ENCODE assay signal across 21 mouse cellular contexts in the genomic region with DNA sequence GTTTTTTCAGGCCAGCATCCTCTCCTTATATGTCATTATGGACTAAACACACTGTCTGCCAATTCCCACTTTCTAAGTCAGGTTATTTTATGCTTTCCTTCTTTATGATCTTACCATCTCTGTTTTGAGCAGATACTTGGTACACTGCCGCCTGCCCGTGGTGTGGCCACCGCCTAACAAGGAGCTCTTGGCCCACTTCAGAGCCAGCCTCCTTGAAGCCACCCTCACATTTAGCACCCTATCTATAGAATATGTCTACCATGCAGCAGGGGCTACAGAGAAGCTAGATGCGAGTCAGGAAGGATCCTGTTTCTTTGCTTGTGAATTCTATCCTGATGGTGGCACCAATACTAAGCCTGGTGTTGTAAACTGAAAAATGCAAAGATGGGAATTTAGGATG.
"Had no signal": no experiment of that assay in that cellular context is flagged by ENCODE, and none has a peak within 500 bp of the region (broad histone marks: within the 10 kb centered on the region; RNA-seq: fewer than 3 reads in every experiment).

No protein-coding gene starts in this region.

- DNase-seq: cerebellum, adult 8-10 months; cerebellum, adult 9-10 months; cerebellum, adult 9-11 months; cerebellum, postnatal 10 days; cerebellum, postnatal 14 days; cerebellum, postnatal 25 days; cerebellum, postnatal 36 days; embryo, embryonic 11 days; forebrain, postnatal 0 days; gastrocnemius, adult 2 months; gastrocnemius, postnatal 10 days; gastrocnemius, postnatal 14 days; gastrocnemius, postnatal 25 days; gastrocnemius, postnatal 36 days; heart, adult 11 months; heart, adult 18-20 months; heart, adult 2 months had no signal

- ATAC-seq: forebrain, embryonic 13.5 days; forebrain, embryonic 14.5 days; forebrain, embryonic 15.5 days; forebrain, embryonic 16.5 days; forebrain, postnatal 0 days had no signal
